Mouse (Mus musculus) limb, embryonic 14.5 days (tissue): ENCODE measurements at regions not wholly inside any gene's neighbourhood (a gene's known extent, or its start where the extent isn't known, plus 50 kb on each side); places are given as distances from the start of the nearest gene placed in this dataset.

Source experiments
- ATAC-seq: fragments of 200-750 bp; cut with Nextera tagmentation; 2 replicates; pipeline ENCODE4 v1.8.0; 2017; ENCODE audit warnings: low read depth, moderate number of reproducible peaks, moderate TSS enrichment; ENCODE audit not compliant: low FRiP score
- DNase-seq: peaks from one replicate; pipeline ENCODE4 v3.0.0-alpha.2; 2015; ENCODE audit warnings: low spot score
- H3K27ac ChIP-seq: fragments of 300-500 bp; sonication (generic); replicated peaks from 2 replicates; pipeline ENCODE4 v1.5.1; 2014; ENCODE audit warnings: low read depth, mild to moderate bottlenecking, low read length, moderate library complexity, mixed read lengths
- H3K27me3 ChIP-seq: fragments of 300-500 bp; sonication (generic); 2 replicates; pipeline ENCODE4 v1.6.1; 2014; ENCODE audit warnings: low read length, mixed read lengths; ENCODE audit not compliant: control insufficient read depth, insufficient read depth
- H3K36me3 ChIP-seq: fragments of 300-500 bp; sonication (generic); 2 replicates; pipeline ENCODE4 v1.6.1; 2014; ENCODE audit warnings: mild to moderate bottlenecking, low read length, moderate library complexity, mixed read lengths; ENCODE audit not compliant: control insufficient read depth, insufficient read depth
- H3K4me1 ChIP-seq: fragments of 300-500 bp; sonication (generic); 2 replicates; pipeline ENCODE4 v1.6.1; 2014; ENCODE audit warnings: antibody characterized with exemption, low read length, mixed read lengths; ENCODE audit not compliant: control insufficient read depth, insufficient read depth
- H3K4me2 ChIP-seq: fragments of 300-500 bp; sonication (generic); replicated peaks from 2 replicates; pipeline ENCODE4 v1.6.1; 2014; ENCODE audit warnings: low read depth, mild to moderate bottlenecking, low read length, moderate library complexity; ENCODE audit not compliant: severe bottlenecking
- H3K4me3 ChIP-seq: fragments of 300-500 bp; sonication (generic); replicated peaks from 2 replicates; pipeline ENCODE4 v1.5.1; 2014; ENCODE audit warnings: low read length
- H3K9ac ChIP-seq: fragments of 300-500 bp; sonication (generic); 2 replicates; pipeline ENCODE4 v1.6.1; 2014; ENCODE audit warnings: mild to moderate bottlenecking, low read depth, low read length, moderate library complexity; ENCODE audit not compliant: severe bottlenecking
- H3K9me3 ChIP-seq: fragments of 300-500 bp; sonication (generic); 2 replicates; pipeline ENCODE4 v1.6.1; 2016; ENCODE audit warnings: low read length; ENCODE audit not compliant: control insufficient read depth
- POLR2A ChIP-seq: fragments of 200-500 bp; IDR thresholded peaks from 2 replicates; pipeline ENCODE4 v1.8.0; 2012; ENCODE audit warnings: inconsistent platforms, mild to moderate bottlenecking, moderate library complexity, borderline replicate concordance; ENCODE audit not compliant: insufficient read depth, insufficient read length; ENCODE audit errors: extremely low read depth
- WGBS: fragments of 180-500 bp; shearing (Covaris S2); extraction: QIAGEN DNeasy Blood & Tissue Kit; methylation state at CpG from one replicate; pipeline ENCODE4 v1.1.7; 2014; 5-methylcytosine and 5-hydroxymethylcytosine counted together

DNA sequence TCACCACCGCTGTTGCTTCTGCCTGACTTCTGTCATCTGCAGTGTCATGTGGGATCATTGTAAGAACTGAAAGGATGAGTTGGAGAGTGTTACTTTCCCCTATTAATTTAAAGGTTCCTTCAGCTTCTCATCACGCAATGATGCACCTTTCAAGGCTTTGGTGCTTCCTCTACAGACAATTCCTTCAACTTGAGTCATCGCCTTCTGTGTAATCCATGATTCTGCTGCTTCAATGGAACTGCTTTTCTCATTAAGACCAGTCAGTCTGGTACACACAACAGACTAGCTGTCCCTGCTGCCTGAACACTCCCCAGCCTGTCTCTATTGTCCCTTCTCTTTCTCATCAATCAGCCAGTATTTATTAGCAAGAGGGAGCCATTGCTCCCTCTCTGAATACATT is 116.2 kb upstream of the Gas2 start:
- Histone ChIP-seq H3K27me3 (no peaks in the 10 kb centered on the region), H3K4me3 (no peak overlapping the region), H3K4me1 (0 out of 2 replicates have a peak, but pooled peaks cover 3% of the 10 kb centered on the region), H3K27ac (no peak overlapping the region), H3K36me3 (no peaks in the 10 kb centered on the region), H3K4me2 (no peak overlapping the region), H3K9ac (no peak overlapping the region), H3K9me3 (no peaks in the 10 kb centered on the region)
- TF ChIP-seq POLR2A, result no peak
- DNase-seq, result no peak
- no peak for ATAC-seq
- 91% methylated on average over 3 of the region's 3 CpGs for WGBS

GRCm38 (mm10) chr7:51748633-51749303 is 113.0 kb upstream of the Gas2 start:
- ATAC-seq (no peak), DNase-seq (no peak)
- Histone ChIP-seq H3K27ac (no peak overlapping the region), H3K9ac (no peak overlapping the region), H3K9me3 (no peaks in the 10 kb centered on the region), H3K4me1 (0 out of 2 replicates have a peak, but pooled peaks cover 6% of the 10 kb centered on the region), H3K27me3 (no peaks in the 10 kb centered on the region), H3K4me2 (no peak overlapping the region), H3K36me3 (no peaks in the 10 kb centered on the region), H3K4me3 (no peak overlapping the region)
- TF ChIP-seq POLR2A, result no peak
- WGBS, result 40% methylated on average over 10 of the region's 10 CpGs

DNA sequence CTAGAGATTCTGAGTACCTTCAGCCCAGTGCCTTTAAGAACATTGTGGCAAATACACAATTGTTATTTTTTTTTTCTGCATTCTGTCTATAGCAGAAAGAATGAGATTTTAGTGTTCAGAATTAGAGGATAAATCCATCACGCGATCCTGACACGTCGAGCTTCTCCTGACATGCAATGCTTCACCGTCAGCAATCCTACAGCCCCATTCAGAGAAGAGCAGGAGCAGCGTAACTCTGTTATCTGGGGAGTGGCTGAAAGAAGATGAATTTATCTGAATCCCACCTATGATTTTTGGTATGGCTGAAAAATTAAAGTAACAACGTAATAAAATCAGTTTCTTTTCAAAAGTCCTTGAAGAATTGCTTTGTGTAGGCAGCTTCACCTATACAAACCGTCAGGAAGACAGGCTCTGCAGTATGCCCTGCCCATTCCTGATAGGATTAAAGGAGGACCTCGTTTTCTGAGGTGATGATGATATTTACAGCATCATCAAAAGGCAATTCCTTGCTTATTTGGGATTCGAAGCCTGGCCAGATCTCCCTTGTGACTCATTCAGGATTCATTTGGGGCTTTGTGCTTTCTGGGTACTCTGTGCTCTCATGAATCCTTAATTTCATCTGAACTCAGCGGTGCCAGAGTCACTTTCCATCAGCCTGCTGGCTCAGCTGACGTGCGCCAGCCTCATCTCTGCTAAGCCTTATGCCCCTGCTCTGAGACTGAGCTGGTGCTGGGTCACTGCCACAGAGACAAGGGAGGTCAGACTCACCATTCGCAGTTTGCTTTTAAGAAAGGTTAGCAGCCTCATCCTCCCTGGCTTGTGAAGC is 112.3 kb upstream of the Gas2 start:
- Histone ChIP-seq H3K9me3 (no peaks in the 10 kb centered on the region), H3K4me2 (no peak overlapping the region), H3K4me3 (no peak overlapping the region), H3K27ac (no peak overlapping the region), H3K27me3 (no peaks in the 10 kb centered on the region), H3K9ac (no peak overlapping the region), H3K4me1 (0 out of 2 replicates have a peak, but pooled peaks cover 6% of the 10 kb centered on the region), H3K36me3 (no peaks in the 10 kb centered on the region)
- TF ChIP-seq POLR2A, result no peak
- no peak for ATAC-seq
- 70% methylated on average over 14 of the region's 14 CpGs for WGBS
- no peak for DNase-seq

DNA sequence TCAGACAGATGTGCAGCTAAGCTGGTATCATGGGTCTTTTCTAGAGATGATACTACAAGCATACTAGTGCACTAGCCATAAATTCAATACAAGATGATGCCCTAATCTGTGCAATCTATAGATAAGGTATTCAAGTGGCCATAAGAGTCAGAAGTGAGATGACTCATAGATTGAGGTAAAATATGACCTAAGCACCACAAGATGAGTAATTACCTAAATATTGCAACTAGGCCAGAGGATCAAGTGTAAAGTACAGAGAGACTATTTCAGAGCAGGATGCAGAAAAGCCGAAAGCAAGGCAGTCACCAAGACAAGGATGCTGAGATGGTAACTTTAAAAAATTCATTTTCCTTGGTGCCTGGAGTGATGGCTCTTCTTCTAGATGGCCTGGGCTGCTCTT is 111.5 kb upstream of the Gas2 start:
- Histone ChIP-seq H3K4me2 (no peak overlapping the region), H3K4me3 (no peak overlapping the region), H3K9me3 (no peaks in the 10 kb centered on the region), H3K27ac (no peak overlapping the region), H3K36me3 (no peaks in the 10 kb centered on the region), H3K27me3 (no peaks in the 10 kb centered on the region), H3K4me1 (0 out of 2 replicates have a peak, but pooled peaks cover 6% of the 10 kb centered on the region), H3K9ac (no peak overlapping the region)
- DNase-seq (no peak), ATAC-seq (no peak)
- TF ChIP-seq POLR2A, result no peak
- WGBS, result 88% methylated on average over 1 of the region's 1 CpGs

DNA sequence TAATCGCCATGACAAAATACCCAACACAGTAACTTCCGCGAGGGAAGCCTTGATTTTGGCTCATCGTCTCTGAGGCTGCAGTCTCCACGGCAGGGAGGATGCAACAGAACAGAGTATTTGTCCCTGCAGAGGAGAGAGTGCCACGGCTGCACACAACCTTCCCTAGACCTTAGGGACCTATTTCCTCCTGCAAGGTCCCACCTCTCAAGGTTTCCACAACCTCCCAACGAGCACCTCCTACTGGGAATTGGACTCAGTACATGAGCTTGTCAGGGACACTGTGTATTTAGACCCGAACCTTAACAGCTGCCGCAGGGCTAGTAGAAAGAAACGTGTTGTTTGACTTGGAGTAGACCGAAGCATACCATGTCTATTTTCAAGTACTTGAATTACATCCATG is 108.8 kb upstream of the Gas2 start:
- H3K9ac ChIP-seq, result no peak overlapping the region
- no peaks in the 10 kb centered on the region for H3K27me3 ChIP-seq
- H3K27ac ChIP-seq, result 0 out of 2 replicates have a peak overlapping the region, but pooled peaks have one; percentile 19
- H3K4me3 ChIP-seq, result no peak overlapping the region
- H3K9me3 ChIP-seq, result no peaks in the 10 kb centered on the region
- 81% methylated on average over 11 of the region's 11 CpGs for WGBS
- H3K36me3 ChIP-seq, result no peaks in the 10 kb centered on the region
- no peak for TF ChIP-seq POLR2A
- no peak for ATAC-seq
- H3K4me2 ChIP-seq, result no peak overlapping the region
- DNase-seq, result no peak
- H3K4me1 ChIP-seq, result 0 out of 2 replicates have a peak, but pooled peaks cover 13% of the 10 kb centered on the region
